Mouse (Mus musculus): ENCODE results near the gene Mbd3.

GRCm38 (mm10) chr10:80445052-80445451 lies 45.7 kb upstream of the Mbd3 start:
- TF ChIP-seq CTCF (IDR thresholded peaks at IDR 0.05; ENCODE audit: control insufficient read depth, insufficient read depth, insufficient replicate concordance, low read depth, low read length) (no peak), POLR2A (IDR thresholded peaks at IDR 0.05; ENCODE audit: control insufficient read depth, low read depth, low read length) (no peak)
